Mouse (Mus musculus) kidney, adult 8-10 months (tissue): ENCODE results near the gene Gga3.
"Not testable (repeated sequence)": the region's sequence is repeated elsewhere in the genome, so short reads cannot be mapped to it uniquely, and the experiment has no call there.

ENCODE experiments used
- DNase-seq, 2 experiments: peaks; one replicate each; pipeline ENCODE4 v3.0.0; 2022

The Gga3 gene

GRCm38 (mm10) chr11:115603476-115604303, at the start of gene Gga3, which contains the start of gene Mrps7:
Gene Gga3, minus strand, starts transcription at chr11:115604051.
Gene Mrps7, plus strand, starts transcription at chr11:115603925.
- peak; percentile 91 for DNase-seq

- DNase-seq, result no peak
These were observed 49.3 kb upstream of the Gga3 start for GRCm38 (mm10) chr11:115653194-115653593.

DNA sequence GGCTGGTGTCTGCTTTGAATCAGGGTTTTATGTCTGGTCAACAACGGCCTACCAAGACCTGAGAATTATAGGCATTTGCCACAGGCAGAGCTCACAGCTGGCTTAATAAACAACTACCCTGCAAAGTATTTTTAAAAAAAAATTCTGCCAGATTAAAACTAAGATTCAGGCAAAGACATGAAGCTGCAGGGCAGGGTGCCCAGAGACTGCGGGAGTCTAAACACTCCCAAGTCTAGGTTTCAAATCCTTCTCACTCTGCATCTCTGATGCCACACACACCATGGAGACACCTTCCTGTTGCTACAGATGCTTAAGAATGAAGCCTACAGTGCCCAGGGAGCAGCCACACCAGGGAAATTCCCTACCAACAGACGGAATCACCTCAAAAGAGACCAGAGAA, 47.8 kb upstream of the Gga3 start:
- no peak for DNase-seq

GRCm38 (mm10) chr11:115649706-115650105, 45.9 kb upstream of the Gga3 start:
- DNase-seq, result peak in 1 of 2 experiments; percentile 30

DNA sequence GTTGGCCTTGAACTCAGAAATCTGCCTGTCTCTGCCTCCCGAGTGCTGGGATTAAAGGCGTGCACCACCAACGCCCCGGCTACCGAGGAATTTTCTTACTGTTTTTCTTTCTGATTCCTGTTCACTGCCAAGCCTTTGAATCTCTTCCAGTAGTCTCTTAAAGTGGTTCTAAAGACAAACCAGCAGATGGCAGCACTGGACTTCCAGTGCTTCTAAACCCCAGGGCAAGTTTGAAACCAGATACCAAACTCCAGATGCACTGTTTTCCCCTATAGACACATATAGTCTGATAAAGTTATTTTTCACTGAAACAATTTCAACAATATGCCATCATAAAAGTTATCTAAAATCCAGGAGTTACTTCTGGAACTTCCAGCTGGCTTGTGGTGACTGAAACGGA, 43.6 kb upstream of the Gga3 start:
- peak; percentile 39 to 44 for DNase-seq

DNA sequence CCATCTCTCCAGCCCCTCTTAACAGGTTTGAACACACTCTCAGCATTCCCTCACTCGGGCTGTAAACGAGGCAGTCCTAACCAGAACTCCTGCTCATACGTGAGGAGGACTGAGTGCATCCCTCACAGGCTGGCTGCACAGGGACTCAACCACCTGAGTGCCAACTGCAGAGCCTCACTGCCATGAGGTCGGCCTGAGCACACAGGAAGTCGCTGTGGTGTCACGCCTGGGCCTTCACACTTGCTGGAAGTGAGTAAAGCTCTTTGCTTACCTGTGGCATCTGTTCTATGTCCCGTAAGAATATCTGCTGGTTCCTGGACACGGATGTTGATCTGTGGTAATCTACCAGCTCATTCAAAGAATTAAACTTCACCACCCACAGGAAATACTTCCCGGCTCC, 42.6 kb upstream of the Gga3 start:
- no peak for DNase-seq

DNA sequence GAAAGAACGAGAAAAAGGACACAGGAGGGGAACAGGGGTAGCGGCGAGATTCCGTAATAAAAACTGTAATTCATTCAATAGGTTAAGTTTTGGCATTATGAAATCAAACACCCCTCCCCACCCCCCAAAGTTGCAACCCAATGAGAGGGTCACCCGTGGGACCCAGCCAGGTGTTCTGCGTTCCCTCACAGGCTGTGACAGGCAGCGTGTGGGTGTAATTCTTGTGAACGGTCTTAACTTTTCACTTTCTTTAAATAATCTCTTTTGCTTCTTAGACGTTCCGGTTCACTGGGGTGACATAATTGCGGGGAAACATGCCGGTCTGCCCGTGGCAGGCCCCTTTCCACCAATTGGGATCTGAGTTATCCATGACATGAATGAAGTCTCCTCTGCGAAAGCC, 41.6 kb upstream of the Gga3 start:
- DNase-seq, result not testable (repeated sequence)

GRCm38 (mm10) chr11:115644308-115644707, 40.5 kb upstream of the Gga3 start:
- DNase-seq, result no peak

DNA sequence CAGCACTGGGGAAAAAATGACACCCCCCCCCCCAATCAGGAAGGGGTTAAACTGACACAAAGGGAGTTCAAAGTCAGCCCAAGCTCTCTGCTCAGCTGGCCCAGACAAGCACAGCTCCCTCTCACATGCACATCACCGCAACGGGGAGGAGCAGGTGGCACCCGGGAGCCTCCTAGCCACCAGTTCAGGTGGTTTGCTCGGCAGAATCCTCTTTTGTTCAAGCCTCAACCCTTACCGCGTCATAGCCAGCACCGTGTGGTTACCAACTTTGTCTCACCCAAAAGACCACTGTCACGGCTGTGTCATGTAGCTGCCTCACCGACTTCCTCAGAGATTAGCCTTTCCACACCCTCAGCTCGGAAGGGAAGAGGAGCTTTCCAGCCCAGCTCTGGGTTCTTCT, 39.4 kb upstream of the Gga3 start:
- no peak for DNase-seq

GRCm38 (mm10) chr11:115642705-115643104, 38.9 kb upstream of the Gga3 start:
- DNase-seq, result no peak

GRCm38 (mm10) chr11:115641664-115642036, 37.8 kb upstream of the Gga3 start:
- DNase-seq, result no peak

DNA sequence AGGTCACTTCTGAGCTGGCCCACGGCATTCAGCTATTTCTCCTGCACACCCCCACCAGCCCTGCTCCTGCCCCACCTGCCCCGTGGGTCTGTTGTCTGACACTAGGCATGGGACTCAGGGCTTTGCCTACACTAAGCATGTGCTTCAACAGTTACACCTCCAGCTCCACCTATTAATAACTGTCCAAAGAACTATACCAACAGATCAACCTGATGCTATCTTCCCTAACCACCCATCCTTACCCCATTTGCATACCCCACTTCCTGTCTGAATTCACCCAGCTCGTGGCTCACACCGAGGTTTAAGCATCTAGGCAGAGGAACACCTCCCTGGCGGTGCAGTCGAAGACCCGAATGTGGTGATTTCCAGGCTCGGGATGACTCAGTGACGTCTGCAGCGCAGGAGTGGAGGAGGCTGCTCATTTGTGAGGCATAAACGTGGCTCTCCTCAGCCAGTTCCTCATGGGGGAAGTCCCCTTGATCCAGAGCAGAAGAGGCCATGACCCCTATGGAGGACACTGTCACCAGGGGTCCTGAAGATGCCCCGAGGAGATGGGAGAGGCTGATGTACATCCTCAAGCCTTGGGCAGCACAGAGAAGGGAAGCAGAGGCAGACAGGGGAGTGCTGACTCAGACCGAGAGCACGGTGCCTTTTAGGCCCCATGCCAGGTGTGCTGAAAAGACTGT, 37.3 kb upstream of the Gga3 start:
- DNase-seq, result no peak

DNA sequence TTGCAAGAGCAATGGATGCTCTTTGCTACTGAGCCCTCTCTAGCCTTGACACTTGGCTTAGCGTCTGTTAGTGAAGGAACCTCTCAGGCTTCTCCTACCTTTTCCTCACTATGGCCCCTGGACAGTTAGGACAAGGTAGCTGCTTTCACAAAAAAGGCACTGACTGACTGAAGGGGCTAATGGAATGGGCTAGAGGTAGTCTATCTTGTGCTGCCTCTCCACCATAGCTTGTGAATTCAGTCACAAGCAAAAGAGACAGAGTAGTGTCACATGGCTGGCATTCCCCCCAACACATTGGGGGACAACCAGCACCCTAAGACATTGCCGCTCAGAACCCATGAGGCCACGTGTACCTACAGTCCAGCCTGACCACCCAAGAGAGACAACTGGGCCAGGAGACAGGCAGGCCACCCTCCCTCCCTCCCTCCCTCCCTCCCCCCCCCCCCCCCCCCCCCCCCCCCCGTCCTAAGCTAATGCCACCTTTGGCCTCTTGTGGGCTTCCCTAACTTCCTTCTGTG, 36.5 kb upstream of the Gga3 start:
- no peak for DNase-seq

GRCm38 (mm10) chr11:115639540-115639939, 35.7 kb upstream of the Gga3 start:
- no peak for DNase-seq

DNA sequence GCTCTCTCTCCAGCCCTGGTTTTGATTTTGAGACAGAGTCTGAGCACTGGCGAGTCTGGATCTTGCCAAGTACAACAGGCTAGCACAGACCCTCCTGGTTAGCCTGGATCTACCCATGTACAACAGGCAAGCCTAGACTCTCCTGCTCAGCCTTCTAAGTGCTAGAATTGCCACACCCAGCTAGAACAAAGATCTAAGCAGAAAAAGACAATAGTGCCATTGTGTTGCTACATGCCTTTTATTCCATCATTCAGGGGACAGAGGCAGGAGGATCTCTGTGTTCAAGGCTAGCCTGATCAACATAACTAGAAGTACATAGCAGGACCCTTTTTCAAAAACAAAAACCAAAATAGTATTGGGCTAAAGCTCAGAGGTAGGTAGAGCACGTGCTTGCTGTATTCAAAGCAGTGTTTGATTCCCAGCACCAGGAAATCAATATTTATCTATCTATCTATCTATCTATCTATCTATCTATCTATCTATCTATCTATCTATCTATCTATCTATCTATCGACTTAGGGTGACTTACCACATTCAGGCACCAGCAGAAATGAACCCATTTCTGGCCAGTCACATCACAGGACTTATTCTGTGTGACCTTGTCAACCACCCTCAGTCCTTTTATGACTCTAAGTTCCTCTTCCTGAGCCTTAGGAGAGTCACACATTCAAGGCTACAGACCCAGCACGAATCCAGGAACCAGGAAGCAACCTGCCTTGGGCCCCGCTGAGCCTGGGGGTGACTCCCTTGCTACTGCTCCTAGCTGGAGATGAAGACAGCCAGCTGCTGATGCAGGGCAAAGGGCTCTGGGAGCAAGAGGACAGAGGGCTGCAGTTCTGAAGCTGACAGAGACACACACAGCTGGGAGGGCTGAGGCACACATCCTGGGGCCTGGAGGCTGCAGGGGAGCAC, 34.9 kb upstream of the Gga3 start:
- DNase-seq, result no peak

DNA sequence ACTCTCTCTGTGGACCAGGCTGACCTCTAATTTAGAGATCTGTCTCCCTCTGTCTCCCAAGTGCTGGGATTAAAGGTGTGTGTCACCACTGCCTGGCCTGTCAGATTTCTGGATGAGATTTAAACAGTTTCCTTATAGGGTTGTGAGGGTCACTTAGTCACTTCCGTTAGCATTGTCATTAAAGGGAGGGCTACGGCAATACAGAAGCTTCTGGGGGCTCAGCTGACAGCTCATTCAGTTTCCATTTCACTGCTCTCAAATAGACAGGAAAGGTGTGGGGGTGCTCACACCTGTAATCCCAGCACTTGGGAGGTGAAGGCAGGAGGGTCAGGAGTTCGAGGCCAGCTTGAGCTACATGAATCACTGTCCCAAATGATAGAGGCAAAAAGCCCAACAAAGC, 33.1 kb upstream of the Gga3 start:
- DNase-seq, result no peak

- no peak for DNase-seq
These were observed 31.6 kb upstream of the Gga3 start for GRCm38 (mm10) chr11:115635484-115635883.

DNA sequence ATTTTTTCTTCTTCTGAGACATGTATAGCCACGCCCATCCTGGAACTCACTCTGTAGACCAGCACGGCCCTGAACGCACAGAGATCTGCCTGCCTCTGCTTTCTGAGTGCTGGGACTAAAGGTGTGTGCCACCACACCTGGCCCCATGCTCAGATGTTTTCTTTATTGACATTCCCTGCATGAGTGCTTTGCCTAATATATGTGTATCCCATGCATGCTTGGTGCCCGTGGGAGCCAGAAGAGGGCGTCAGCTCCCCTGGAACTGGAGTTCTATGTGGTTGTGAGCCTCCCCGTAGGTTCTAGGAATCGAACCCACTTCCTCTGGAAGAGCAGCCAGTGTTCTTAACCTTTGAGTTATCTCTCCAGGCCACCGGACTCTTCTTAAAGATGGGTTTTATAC, 31.2 kb upstream of the Gga3 start:
- no peak for DNase-seq

GRCm38 (mm10) chr11:115634109-115634508, 30.3 kb upstream of the Gga3 start:
- DNase-seq, result no peak

GRCm38 (mm10) chr11:115632862-115633261, 29.0 kb upstream of the Gga3 start:
- DNase-seq, result no peak

DNA sequence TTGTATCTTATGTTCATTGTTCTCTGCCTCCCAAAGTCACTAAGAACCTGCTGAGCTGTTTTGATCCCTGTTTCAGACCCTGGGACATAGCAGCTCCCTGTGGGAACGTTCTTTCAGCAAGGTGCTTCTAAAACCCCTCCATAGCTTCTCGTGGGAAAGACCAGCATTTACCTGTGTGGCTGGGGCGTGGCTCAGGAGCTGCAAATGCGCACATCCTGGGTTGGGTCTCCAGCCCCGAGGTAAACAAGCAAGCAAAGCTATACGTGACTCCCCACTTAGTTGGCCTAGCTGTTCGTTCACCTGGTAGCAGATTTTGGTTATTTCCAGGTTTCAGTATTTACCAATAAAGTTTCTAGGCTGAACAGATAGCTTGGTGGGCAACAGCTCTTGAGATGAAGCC, 28.4 kb upstream of the Gga3 start:
- no peak for DNase-seq

- DNase-seq, result peak in 1 of 2 experiments; percentile 72
These were observed 27.6 kb upstream of the Gga3 start for GRCm38 (mm10) chr11:115631505-115631890.
